Mouse (Mus musculus): ENCODE data around the gene Msi1. TPM values are rescaled to one million over a fixed set of nuclear protein-coding genes. Genes with fewer than 3 reads are reported as not detected.

The Msi1 gene
- 1.3 and 4.1 TPM in 2 replicates for polyA plus RNA-seq (2012; ENCODE audit: low replicate concordance)

GRCm38 (mm10) chr5:115429359-115430186 lies at the start of gene Msi1:
Msi1 (plus strand) TSS chr5:115429599.

DNA sequence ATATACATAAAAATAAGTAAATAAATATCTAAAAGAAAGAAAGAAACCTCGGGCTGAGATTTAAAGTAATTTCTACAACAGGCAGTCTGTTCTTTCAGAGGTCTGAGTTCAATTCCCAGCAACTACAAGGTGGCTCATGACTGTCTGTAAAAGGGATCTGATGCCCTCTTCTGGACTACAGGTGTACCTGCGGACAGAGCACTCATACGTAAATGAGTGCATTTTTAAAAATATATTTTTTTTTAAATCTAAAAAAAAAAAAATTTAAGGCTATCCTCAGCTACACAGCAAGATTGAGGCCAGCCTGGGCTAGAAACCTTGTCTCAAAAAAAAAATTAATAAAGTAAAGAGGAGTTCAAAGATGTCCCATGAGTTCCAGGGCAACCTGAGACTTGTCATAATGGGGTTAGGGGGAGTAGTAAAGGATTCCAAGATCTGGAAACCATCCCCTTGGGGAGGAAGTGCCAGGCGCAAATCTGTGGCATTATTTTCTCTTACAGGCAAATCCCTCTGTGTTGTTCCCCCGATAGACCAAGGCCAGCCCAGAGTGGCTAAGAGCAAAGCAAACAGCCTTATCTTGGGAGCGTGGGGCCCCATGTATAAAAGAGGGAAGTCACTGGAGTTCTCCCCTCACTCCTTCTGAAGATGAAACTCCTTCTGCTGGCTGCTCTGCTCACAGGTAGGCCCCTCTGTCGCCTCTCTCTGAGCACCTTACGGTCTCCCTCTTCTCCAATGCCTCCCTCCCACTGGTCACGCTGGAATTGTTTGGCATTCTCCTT lies 36.4 kb downstream of the Msi1 start, which contains the start of gene Pla2g1b:
Gene Pla2g1b, plus strand, starts transcription at position 621 of the 779 bp plus-strand sequence.

DNA sequence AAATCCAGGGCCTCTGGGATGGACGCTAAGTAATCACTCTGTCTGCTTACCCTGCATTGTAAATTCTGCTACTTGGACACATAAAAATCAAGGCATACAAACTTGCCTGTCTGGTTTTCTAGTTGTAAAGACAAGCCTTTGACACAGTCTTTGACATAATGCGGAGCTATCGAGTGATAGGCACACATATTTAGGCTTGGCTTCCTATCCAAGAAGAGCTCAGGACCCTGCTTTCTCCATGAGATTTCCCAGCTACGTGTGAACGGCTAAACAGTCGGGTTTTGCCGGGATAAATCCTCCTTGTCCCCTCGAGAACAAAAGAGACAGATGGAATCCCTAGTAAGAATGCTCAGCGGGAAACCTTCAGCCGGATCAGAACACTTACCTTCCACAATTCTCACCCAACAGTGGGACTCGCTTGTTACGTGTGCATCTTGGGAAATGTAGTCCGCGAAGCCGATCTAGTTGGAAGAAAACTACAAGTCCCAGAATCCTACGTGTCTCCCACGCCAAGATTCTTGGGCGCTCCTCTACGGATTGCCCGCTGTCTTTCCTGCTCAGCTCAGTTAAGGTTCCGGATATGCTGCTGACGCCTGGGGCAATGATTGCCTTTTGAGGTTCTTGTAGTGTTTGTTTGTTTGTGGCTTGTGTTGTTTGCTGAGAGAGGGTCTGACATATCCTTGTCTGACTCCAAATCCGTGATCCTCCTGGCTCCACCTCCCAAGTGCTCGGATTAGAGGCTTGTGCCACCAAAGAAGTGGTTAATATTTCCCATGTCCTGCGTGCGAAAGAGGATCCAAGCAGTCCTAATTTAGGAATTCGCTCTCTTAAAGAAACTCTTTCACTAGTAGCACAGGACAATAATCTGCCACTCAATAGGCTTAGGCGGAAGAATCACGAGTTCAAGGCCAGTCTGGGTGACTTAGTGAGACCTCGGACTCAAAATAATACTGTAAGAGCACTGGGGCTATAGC lies 54.8 kb downstream of the Msi1 start, which contains the start of gene Sirt4:
Gene Sirt4, minus strand, starts transcription at position 779 of the 974 bp plus-strand sequence.

Other genes starting within 250 kb of the Msi1 start
- gene Cabp1, start 235.2 kb upstream of the Msi1 start, polyA plus RNA-seq (2012; ENCODE audit: low replicate concordance), result 0.44 and 0.99 TPM in 2 replicates
- 53.2 and 80.8 TPM in 2 replicates for gene Pop5, start 193.8 kb upstream of the Msi1 start, polyA plus RNA-seq (2012; ENCODE audit: low replicate concordance)
- gene Rnf10, start 156.7 kb upstream of the Msi1 start, polyA plus RNA-seq (2012; ENCODE audit: low replicate concordance), result 290 and 465 TPM in 2 replicates
- 24.4 and 41.7 TPM in 2 replicates for gene Coq5, start 149.9 kb upstream of the Msi1 start, polyA plus RNA-seq (2012; ENCODE audit: low replicate concordance)
- gene Dynll1, start 128.6 kb upstream of the Msi1 start, polyA plus RNA-seq (2012; ENCODE audit: low replicate concordance), result 62.9 and 230 TPM in 2 replicates
- 62.0 and 96.9 TPM in 2 replicates for gene Srsf9, start 102.4 kb upstream of the Msi1 start, polyA plus RNA-seq (2012; ENCODE audit: low replicate concordance)
- 5.0 and 11.2 TPM in 2 replicates for gene Gatc, start 88.4 kb upstream of the Msi1 start, polyA plus RNA-seq (2012; ENCODE audit: low replicate concordance)
- 0.77 and 3.8 TPM in 2 replicates for gene Triap1, start 88.4 kb upstream of the Msi1 start, polyA plus RNA-seq (2012; ENCODE audit: low replicate concordance)
- 2,307 and 4,034 TPM in 2 replicates for gene Cox6a1, start 80.6 kb upstream of the Msi1 start, polyA plus RNA-seq (2012; ENCODE audit: low replicate concordance)
- not detected in 2 replicates for gene Pla2g1b, start 36.7 kb downstream of the Msi1 start, polyA plus RNA-seq (2012; ENCODE audit: low replicate concordance)
- 8.7 and 11.7 TPM in 2 replicates for gene Sirt4, start 55.1 kb downstream of the Msi1 start, polyA plus RNA-seq (2012; ENCODE audit: low replicate concordance)
- 64.3 and 85.1 TPM in 2 replicates for gene Pxn, start 77.1 kb downstream of the Msi1 start, polyA plus RNA-seq (2012; ENCODE audit: low replicate concordance)
- 464 and 832 TPM in 2 replicates for gene Rplp0, start 129.9 kb downstream of the Msi1 start, polyA plus RNA-seq (2012; ENCODE audit: low replicate concordance)
- 82.7 and 92.8 TPM in 2 replicates for gene Gcn1l1, start 135.7 kb downstream of the Msi1 start, polyA plus RNA-seq (2012; ENCODE audit: low replicate concordance)
- gene Rab35, start 202.3 kb downstream of the Msi1 start, polyA plus RNA-seq (2012; ENCODE audit: low replicate concordance), result 42.1 and 124 TPM in 2 replicates